Mouse (Mus musculus) c-Kit-negative CD71-positive TER-119-positive erythroid progenitor cells, embryonic 14.5 days (primary cell): Measurements from ENCODE around the gene Avpr1a.

Source experiments
- DNase-seq: peaks from one replicate; pipeline ENCODE4 v3.0.0-alpha.2; 2013; ENCODE audit warnings: low read depth, low spot score

Gene Avpr1a

DNA sequence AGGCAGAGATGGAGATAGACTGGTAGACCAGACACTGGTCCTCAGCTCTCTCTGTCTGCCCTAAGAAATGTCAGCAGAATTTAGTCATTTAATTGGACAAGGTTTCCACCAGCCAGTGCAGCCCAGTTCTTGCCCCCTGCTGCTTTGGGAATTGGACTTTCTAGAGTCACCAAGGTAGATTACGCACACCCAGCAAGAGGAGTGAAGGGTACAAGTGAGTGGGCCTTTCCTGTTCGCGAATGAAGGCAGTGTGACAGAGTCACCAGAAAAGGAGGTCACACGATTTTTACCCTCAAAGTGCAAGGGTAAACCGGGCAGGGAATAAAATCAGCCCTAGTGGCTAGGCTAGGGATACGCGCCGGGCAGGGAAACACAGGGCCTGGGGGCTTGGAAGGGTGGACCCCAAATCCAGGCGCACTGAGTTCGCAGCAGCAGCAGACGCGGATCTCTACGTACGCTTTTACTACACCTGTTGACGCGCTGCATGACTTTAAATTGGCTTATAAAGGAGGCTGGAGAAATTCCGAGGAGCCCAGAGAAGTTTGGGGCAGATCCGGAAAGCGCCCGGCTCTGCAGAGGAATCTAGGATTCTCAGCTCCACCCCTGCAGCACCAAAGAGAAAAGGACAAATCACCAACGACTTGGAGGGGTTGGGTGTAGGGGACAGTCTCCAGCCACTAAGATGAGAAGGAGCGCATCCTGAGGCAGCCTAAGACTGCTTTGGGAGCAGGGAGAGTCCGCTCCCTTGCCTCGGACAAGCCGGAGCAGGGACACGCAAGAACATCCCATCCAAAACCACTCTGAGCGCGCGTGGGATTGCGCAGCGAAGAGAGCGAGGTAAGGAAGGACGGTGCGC, at the start of gene Avpr1a:
TSS of gene Avpr1a (plus strand) at position 639 of the 856 bp plus-strand sequence.
- no peak for DNase-seq

DNA sequence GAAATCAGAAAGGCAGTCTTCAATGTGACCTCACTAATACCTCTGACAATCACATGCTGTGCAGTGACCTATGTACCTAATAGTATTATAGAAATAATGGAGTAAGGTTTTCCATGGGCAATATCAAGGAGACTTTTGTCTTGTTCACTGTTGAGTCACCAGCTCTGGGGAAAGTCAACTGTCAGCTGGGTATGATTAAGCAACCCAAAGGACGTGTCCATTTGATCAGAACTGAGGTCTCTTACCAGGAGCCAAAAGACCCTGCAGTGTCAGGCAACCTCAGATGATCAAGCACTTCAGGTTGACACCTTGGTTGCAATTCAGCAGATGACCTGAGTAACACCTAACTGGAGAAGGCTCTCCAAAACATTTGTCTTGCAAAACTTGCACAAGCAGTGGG, 46.0 kb upstream of the Avpr1a start:
- DNase-seq, result no peak

DNA sequence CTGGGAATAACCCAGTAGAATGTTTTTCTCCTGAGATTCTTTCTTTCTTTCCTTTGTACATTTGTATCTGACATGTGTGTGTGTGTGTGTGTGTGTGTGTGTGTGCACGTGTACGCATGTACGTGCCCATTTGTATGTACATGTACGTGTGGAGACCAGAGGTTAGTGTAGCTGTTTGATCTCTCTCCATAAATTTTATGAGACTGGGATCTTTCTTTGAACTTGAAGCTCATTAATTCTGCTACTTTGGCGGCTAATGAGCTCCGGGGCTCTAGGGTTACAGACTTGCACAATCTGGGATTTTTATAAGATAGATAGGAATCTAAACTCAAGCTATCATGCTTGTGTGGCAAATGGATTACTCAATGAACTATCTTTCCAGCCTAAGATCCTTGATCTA, 42.0 kb upstream of the Avpr1a start:
- no peak for DNase-seq

DNA sequence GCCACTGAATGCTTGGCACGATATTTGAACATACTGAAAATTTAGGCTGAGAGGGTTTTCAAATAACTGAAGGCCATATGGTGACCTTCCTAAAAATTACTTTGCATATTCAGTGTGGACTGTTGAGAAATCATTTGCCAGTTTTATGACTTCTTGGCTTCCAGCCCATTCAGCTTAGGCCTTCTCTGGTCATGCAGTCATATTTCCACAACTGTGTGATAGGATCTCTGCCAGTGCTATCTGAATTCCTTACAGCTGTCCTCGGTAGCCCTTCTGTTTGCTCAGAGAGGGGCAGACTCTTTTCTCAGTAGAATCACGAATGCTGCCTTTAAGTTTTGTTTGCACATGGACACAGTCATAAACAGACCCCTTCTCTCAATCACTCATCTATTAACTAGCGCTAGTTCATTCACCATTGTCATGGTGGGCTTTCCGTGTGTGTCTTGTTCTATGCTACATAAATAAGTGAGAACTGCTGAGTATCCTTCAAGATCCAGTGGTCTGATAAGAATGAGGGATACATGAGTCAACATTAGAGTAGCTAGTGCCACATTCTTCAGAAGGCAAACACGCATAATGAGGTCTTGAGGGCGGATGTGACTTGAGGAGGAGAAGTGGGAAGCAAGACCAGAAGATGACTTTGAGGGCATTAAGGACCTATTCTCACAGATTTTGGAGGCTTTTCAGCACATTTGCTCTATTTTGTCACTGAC, 39.4 kb upstream of the Avpr1a start:
- DNase-seq, result no peak

DNA sequence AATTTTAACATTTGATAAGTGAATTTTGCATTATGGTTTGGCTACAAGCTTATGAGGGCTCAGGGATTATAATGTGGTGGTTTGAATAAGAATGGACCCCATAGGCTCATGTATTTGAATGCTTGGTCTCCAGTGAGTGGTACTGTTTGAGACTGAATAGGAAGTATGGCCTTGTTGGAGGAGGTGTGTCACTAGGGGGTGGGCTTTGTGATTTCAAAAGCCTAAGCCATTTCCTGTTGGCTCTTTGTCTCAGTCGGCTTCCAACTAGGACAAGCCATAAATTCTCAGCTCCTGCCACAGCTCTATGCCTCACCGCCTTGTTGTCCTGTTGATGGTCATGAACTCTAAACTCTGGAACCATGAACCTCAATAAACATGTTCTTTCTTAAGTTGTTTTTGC, 37.5 kb upstream of the Avpr1a start:
- DNase-seq, result no peak

DNA sequence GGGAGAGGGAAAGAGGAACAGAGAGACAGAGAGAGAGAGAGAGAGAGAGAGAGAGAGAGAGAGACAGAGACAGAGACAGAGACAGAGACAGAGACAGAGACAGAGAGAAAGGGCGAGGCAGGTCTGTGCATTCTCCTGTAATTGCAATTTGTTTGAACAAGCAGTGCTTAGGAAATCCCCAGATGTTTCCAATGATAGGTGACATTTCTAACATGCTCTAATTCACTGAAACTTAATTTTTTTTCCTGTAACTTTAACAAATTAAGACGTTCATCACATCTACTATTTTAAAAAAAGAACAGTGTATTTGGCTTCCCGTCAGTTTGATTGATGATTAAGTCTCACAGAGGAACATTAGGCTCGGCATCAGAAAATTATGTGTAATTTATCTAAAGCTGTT, 15.6 kb upstream of the Avpr1a start:
- DNase-seq, result no peak

DNA sequence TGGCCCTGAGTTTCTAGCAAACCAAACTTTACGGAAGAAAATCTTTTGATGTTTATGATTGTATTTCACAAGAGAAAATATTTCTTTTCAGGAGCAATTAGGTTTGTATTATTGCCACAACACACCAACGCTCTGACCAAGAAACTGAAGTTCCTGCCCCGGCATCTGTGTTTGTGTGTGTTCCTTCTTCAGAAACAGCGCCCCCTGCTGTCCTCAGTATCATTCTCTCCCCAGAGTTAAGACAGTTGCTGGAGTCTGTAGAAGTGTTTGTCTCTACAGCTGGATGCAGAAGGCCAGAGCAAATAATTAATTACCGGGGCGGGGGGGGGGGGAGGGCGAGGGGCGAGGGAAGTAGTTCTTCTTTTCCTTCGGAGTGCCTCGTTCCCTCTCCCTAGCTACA, 1.0 kb upstream of the Avpr1a start:
- no peak for DNase-seq

DNA sequence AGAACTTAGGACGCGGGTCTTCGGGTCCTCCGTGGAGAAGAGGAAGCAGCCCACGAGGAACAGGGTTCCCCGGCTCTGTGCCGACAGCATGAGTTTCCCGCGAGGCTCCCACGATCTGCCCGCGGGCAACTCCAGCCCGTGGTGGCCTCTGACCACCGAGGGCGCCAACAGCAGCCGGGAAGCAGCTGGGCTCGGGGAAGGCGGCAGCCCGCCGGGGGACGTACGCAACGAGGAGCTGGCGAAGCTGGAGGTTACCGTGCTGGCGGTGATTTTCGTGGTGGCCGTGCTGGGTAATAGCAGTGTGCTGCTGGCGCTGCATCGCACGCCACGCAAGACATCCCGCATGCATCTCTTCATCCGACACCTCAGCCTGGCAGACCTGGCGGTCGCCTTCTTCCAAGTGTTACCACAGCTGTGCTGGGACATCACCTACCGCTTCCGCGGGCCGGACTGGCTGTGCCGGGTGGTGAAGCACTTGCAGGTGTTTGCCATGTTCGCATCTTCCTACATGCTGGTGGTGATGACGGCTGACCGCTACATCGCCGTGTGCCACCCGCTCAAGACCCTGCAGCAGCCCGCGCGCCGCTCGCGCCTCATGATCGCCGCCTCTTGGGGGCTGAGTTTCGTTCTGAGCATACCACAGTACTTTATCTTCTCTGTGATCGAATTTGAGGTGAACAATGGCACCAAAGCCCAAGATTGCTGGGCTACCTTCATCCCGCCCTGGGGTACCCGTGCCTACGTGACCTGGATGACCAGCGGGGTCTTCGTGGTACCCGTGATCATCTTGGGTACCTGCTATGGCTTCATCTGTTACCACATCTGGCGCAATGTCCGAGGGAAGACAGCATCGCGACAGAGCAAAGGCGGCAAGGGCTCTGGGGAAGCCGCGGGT, 665 bp downstream of the Avpr1a start:
- no peak for DNase-seq

DNA sequence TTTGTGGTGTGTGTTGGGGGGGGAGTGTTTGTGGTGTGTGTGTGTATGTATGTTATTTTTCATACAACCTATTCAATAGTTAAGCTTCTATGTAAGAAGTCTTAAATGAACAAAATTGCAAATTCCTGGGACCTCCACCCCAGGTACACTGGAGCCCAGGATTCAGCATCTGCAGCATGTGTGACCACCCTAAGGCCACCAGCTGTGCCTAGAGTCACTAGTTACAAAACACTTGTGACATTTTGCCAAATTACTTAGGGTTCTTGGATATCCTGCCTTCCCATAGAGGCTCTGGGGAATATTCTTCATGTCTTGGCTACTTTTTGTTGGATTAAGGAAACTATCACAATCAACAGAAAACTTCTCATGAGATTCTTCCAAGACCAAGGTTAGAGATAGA, 1.6 kb downstream of the Avpr1a start:
- DNase-seq, result no peak

DNA sequence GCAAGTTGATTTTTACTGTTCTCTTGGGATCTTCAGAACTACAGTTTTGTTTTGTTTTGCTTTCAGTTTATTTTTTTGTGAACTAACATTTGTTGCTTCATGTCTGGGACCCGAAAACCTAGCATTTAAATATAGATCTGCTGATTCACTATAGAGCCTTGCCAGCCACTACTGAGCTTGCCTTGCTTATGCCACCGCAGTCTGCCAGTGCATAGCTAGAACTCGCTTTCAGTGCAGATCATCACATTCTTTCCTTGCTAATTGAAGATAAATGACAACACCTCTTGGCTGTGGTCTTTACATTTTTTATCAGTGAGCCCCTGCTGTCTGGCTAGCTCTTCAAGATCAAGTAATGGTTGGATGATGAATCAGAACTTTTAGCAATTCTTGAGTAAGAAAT, 5.2 kb downstream of the Avpr1a start:
- no peak for DNase-seq

DNA sequence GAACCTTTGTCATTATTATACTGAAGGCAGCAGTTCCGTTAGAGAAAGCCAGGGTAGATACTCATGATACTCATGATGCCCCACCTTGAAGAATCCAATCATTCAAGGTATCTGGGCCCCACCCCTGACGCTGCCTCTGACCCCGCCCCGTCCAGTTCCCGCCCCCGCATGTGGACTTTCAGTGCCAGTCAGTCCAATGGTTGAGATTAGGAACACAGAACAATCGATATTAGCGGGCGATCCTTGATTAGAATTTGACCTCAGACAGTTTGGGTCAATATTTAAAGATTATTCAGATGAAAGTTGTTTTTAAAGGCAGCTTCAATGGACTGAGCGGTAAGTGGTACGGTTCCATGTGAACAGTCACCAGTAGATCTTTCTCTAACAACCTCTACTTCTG, 7.5 kb downstream of the Avpr1a start:
- DNase-seq, result no peak

DNA sequence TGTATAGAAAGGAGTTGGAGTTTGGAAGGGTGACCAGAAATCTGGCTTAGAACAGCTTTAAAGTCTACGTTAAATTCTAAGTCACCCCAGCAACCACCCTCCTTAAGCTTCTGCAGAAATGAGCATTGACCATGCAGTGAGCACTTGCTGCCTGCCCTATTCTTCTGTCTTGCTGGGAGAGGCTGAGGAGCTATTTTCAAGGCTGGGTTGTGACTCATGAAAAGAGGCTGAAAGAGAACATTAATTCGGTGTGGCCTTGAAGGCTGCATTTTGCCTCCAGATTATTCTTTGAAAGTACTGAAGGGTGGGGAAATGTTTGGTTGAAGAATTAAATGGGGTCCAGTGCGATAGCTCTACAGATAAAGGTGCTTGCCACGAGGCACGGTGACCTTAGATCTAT, 28.5 kb downstream of the Avpr1a start:
- DNase-seq, result no peak

DNA sequence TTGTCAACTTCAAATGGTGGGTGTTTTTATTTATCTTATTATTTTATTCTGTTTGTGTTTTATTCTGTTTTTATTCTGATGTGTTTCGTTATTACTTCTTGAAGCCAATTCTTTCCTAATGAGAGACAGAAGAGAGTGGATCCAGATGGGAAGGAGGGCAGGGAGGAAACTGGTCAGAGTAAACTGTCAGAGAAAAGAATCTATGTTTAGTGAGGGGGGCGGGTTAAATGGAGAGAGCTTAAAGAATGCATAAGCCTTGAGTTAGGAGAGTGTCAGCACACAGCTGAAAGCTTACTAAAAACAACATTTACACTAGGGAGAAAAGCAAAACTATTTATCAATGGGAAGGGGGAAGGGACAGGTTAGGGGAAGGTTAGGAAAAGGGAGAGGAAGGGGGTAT, 50.3 kb downstream of the Avpr1a start:
- no peak for DNase-seq

DNA sequence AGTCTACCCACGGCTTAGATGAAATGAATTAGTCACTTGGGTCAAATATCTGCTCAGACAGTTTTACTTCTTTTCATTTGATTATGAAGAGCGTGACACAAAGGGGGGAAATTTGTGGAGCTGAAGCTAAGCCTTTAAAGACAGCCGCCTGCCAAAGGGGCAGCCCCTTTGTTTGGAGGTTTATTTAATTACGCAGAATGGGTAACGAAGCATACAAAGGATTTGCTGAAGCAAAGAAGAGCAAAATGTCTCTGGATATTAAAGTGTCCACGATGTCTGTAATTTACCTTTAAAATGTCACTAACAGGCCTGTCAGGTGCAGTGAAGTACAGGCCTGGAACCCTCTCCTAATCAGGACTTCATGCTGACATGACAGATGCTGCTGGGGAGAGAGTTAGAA, 51.0 kb downstream of the Avpr1a start:
- no peak for DNase-seq
